Mouse (Mus musculus) kidney, postnatal 0 days (tissue): ENCODE results near the gene Gimap8. TPM values are rescaled to one million over a fixed set of nuclear protein-coding genes. Genes with fewer than 3 reads are reported as not detected.

ENCODE experiments used
- ATAC-seq: fragments of 200-750 bp; cut with Nextera tagmentation; replicated peaks from 2 replicates; pipeline ENCODE4 v1.8.0; 2017; ENCODE audit warnings: low read depth, moderate number of reproducible peaks, moderate TSS enrichment, moderate library complexity; ENCODE audit not compliant: low FRiP score
- DNase-seq: peaks from one replicate; pipeline ENCODE4 v3.0.0-alpha.2; 2016; ENCODE audit warnings: low spot score
- H3K27ac ChIP-seq: fragments of 300-500 bp; sonication (generic); 2 replicates; pipeline ENCODE4 v1.5.1; 2014; ENCODE audit warnings: mild to moderate bottlenecking
- H3K27me3 ChIP-seq: fragments of 300-500 bp; sonication (generic); 2 replicates; pipeline ENCODE4 v1.6.1; 2014; ENCODE audit warnings: low read length, mixed read lengths; ENCODE audit not compliant: insufficient read depth
- H3K36me3 ChIP-seq: fragments of 300-500 bp; sonication (generic); 2 replicates; pipeline ENCODE4 v1.6.1; 2014; ENCODE audit warnings: low read length, mixed read lengths; ENCODE audit not compliant: insufficient read depth
- H3K4me1 ChIP-seq: fragments of 300-500 bp; sonication (generic); replicated peaks from 2 replicates; pipeline ENCODE4 v1.6.1; 2014; ENCODE audit warnings: antibody characterized with exemption, low read length, mixed read lengths; ENCODE audit not compliant: insufficient read depth
- H3K4me2 ChIP-seq: fragments of 300-500 bp; sonication (generic); 2 replicates; pipeline ENCODE4 v1.6.1; 2014; ENCODE audit warnings: mild to moderate bottlenecking, low read length, moderate library complexity, mixed read lengths
- H3K4me3 ChIP-seq: fragments of 300-500 bp; sonication (generic); replicated peaks from 2 replicates; pipeline ENCODE4 v1.5.1; 2014; ENCODE audit warnings: low read depth, low read length
- H3K9ac ChIP-seq: fragments of 300-500 bp; sonication (generic); 2 replicates; pipeline ENCODE4 v1.6.1; 2014; ENCODE audit warnings: low read depth, low read length
- H3K9me3 ChIP-seq: fragments of 300-500 bp; sonication (generic); replicated peaks from 2 replicates; pipeline ENCODE4 v1.6.1; 2016; ENCODE audit warnings: low read length, inconsistent platforms, mixed read lengths
- CTCF ChIP-seq: IDR thresholded peaks from 2 replicates; pipeline ENCODE4 v1.5.1; 2016; ENCODE audit warnings: antibody characterized with exemption, low read depth, mild to moderate bottlenecking, moderate library complexity
- WGBS: fragments of 180-500 bp; shearing (Covaris S2); extraction: QIAGEN DNeasy Blood & Tissue Kit; methylation state at CpG from one replicate; pipeline ENCODE4 v1.1.7; 2014; 5-methylcytosine and 5-hydroxymethylcytosine counted together
- polyA plus RNA-seq: library from polyadenylated mRNA; unstranded; fragments of >200 nt; fragmentation: Nextera tagmentation; extraction: Ambion mirVana; gene quantifications from 2 replicates; pipeline ENCODE4 v1.2.1, GENCODE M21; 2015

The Gimap8 gene
- polyA plus RNA-seq, 1 experiment from 2014 or later, result 4.5 TPM

DNA sequence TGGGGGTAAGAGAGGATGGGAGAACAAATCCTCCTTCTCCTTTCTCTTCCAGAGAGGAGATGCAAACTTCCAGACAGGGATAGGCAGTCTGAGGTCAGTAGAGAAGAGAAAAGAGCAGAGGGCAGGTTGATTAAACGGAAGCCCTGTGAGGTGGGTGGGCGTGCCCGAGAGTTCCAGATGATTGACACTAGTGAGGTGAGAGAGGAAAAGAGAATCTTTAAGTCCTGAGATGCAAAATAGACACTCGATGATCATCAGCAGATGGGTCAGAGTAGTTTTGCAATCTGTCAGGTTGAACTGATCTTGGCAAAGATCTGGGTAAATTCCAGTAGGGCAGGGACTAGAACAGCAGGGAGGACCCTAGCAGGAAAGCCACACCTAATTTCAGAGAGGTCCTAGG is 17.7 kb downstream of the Gimap8 start:
- TF ChIP-seq CTCF, result no peak
- Histone ChIP-seq H3K27ac (no peak overlapping the region), H3K4me2 (no peak overlapping the region), H3K9me3 (no peaks in the 10 kb centered on the region), H3K36me3 (no peaks in the 10 kb centered on the region), H3K4me3 (no peak overlapping the region), H3K9ac (no peak overlapping the region), H3K4me1 (no peaks in the 10 kb centered on the region; the same call in 1 of the 2 replicates), H3K27me3 (no peaks in the 10 kb centered on the region)
- ATAC-seq, result no peak
- no peak for DNase-seq
- WGBS, result 83% methylated on average over 4 of the region's 4 CpGs

DNA sequence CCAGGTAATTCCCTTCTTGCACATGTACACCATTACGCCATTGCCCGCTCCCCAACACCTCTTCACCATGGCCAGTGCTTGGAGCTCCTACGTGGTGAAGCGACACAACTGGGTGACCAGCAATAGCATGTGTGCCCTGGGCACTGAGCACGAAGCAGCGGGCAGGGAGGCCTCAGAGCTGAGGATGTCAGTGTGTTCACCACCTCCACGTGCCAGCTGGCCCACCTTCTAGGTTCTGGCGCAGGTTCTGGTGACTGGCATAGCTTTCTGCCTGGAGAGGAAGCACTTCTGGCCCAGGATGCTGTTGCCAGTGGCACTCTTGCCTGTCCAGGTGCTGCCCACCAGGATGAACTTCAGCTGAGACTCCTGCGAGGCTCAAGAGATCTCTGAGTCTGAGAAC is 18.4 kb downstream of the Gimap8 start:
- WGBS, result 94% methylated on average over 9 of the region's 9 CpGs
- TF ChIP-seq CTCF, result no peak
- DNase-seq (no peak), ATAC-seq (no peak)
- Histone ChIP-seq H3K27ac (peak overlapping the region; percentile 55), H3K4me1 (no peaks in the 10 kb centered on the region; the same call in 1 of the 2 replicates), H3K9me3 (no peaks in the 10 kb centered on the region), H3K4me3 (no peak overlapping the region), H3K36me3 (no peaks in the 10 kb centered on the region), H3K27me3 (no peaks in the 10 kb centered on the region), H3K9ac (no peak overlapping the region), H3K4me2 (no peak overlapping the region)

DNA sequence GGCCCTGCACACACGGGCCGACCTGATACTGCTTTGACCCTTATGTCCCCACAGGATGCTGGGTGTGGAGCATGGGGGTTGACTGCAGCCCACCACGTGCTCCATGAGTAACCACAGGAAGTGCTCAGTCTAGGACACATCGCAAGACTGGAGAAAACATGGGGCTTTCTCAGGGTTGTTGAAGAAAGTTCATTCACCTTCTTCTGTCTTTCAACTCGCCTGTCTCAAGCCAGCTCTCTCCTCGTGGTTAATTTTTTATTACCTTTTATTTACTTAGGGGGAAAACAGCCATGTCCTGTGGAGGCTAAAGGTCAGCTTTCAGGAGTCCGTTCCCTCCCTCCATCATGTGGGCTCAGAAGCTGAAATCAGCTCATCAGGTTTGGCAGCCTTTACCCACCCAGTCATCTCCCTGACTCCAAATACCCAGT is 19.1 kb downstream of the Gimap8 start:
- Histone ChIP-seq H3K9me3 (no peaks in the 10 kb centered on the region), H3K4me2 (no peak overlapping the region), H3K4me1 (no peaks in the 10 kb centered on the region; the same call in 1 of the 2 replicates), H3K36me3 (no peaks in the 10 kb centered on the region), H3K9ac (no peak overlapping the region), H3K27ac (peak overlapping the region; percentile 55), H3K27me3 (no peaks in the 10 kb centered on the region), H3K4me3 (no peak overlapping the region)
- WGBS, result 32% methylated on average over 7 of the region's 7 CpGs
- DNase-seq, result peak; percentile 37
- no peak for TF ChIP-seq CTCF
- peak; percentile 80 for ATAC-seq

DNA sequence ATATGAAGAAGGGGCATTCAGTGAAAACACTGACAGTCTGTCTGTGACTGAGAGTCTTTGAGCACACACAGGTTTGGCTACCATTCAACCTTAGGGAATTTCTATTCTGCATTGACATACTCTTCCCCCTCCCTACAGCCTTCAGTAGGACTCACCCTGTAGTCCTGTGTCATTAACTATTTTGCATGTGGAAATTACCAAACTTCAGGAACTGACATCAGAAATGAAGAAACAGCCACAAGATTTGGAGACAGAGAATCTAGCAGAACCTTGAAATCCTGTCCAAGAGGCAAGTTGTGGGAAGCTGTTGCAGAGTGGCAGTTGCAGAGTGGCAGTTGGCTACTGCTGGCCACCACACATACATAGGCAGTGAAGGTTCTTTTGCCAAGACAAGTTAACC is 21.0 kb downstream of the Gimap8 start:
- no peaks in the 10 kb centered on the region for H3K36me3 ChIP-seq
- no peaks in the 10 kb centered on the region for H3K9me3 ChIP-seq
- TF ChIP-seq CTCF, result no peak
- DNase-seq (no peak), ATAC-seq (no peak)
- H3K9ac ChIP-seq, result no peak overlapping the region
- H3K27ac ChIP-seq, result no peak overlapping the region
- H3K4me2 ChIP-seq, result no peak overlapping the region
- H3K4me3 ChIP-seq, result no peak overlapping the region
- no peaks in the 10 kb centered on the region; the same call in 1 of the 2 replicates for H3K4me1 ChIP-seq
- H3K27me3 ChIP-seq, result no peaks in the 10 kb centered on the region

DNA sequence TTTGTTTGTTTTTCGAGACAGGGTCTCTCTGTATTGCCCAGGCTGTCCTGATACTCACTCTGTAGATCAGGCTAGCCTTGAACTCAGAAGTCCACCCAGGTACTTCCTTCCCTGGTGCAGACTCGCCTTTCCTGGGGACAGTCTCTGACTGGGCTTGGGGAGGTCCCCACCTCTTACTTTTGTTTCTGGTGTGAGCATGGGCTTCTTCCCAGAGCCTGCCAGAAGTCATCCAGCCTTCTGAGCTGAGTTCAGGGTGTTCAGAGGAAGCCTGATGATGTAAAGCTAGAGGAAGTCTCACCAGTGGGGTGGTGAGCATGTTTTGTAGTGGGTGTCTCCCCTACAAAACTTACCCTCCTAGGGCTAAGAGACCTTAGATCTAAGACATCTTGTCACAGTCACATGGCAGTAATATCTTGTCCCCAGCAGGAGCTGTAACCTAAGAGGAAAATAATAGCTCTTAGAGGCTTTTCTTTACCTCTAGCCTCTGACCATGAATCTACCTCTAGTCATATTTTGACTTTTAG is 22.5 kb downstream of the Gimap8 start:
- H3K4me2 ChIP-seq, result no peak overlapping the region
- H3K9me3 ChIP-seq, result no peaks in the 10 kb centered on the region
- no peaks in the 10 kb centered on the region for H3K36me3 ChIP-seq
- DNase-seq (no peak), ATAC-seq (no peak)
- no peak overlapping the region for H3K27ac ChIP-seq
- no peak overlapping the region for H3K4me3 ChIP-seq
- WGBS, result 68% methylated on average over 2 of the region's 2 CpGs
- no peak overlapping the region for H3K9ac ChIP-seq
- TF ChIP-seq CTCF, result no peak
- no peaks in the 10 kb centered on the region for H3K27me3 ChIP-seq
- H3K4me1 ChIP-seq, result no peaks in the 10 kb centered on the region; the same call in 1 of the 2 replicates

GRCm38 (mm10) chr6:48674291-48675058 is 27.4 kb downstream of the Gimap8 start:
- H3K9ac ChIP-seq, result no peak overlapping the region
- no peak for DNase-seq
- no peak for ATAC-seq
- H3K36me3 ChIP-seq, result no peaks in the 10 kb centered on the region
- H3K4me1 ChIP-seq, result 0 out of 2 replicates have a peak, but pooled peaks cover 7% of the 10 kb centered on the region
- no peak overlapping the region for H3K27ac ChIP-seq
- no peak for TF ChIP-seq CTCF
- H3K4me3 ChIP-seq, result no peak overlapping the region
- no peaks in the 10 kb centered on the region for H3K9me3 ChIP-seq
- H3K27me3 ChIP-seq, result no peaks in the 10 kb centered on the region
- WGBS, result 95% methylated on average over 9 of the region's 9 CpGs
- no peak overlapping the region for H3K4me2 ChIP-seq
